Mouse (Mus musculus) CD4-positive, CD25-positive, alpha-beta regulatory T cell, adult 2 months (primary cell): ENCODE data around the gene Ankrd52.

Source experiments
- DNase-seq: peaks from one replicate; pipeline ENCODE4 v3.0.0-alpha.2; 2012; ENCODE audit warnings: low read depth, low spot score

Ankrd52 gene

GRCm38 (mm10) chr10:128401638-128402037, 24.7 kb downstream of the Ankrd52 start:
- DNase-seq = peak; percentile 38

- DNase-seq = no peak
Observed at GRCm38 (mm10) chr10:128403931-128404330, 27.0 kb downstream of the Ankrd52 start.

- peak; percentile 45 for DNase-seq
Observed at GRCm38 (mm10) chr10:128408591-128409535, 31.9 kb downstream of the Ankrd52 start.

GRCm38 (mm10) chr10:128409692-128410559, 33.0 kb downstream of the Ankrd52 start:
- peak; percentile 97 for DNase-seq

GRCm38 (mm10) chr10:128410560-128410845, 33.6 kb downstream of the Ankrd52 start:
- DNase-seq = peak; percentile 43

- DNase-seq = peak; percentile 96
Observed at GRCm38 (mm10) chr10:128411211-128412054, 34.5 kb downstream of the Ankrd52 start, which contains the start of the genes Nabp2 and Rnf41. Nabp2 (minus strand) TSS chr10:128411492. Rnf41 (plus strand) TSS chr10:128411657.

- no peak for DNase-seq
Observed at GRCm38 (mm10) chr10:128412055-128412381, 35.1 kb downstream of the Ankrd52 start.

- no peak for DNase-seq
Observed at GRCm38 (mm10) chr10:128412558-128412957, 35.6 kb downstream of the Ankrd52 start.

- DNase-seq = no peak
Observed at GRCm38 (mm10) chr10:128413076-128413475, 36.2 kb downstream of the Ankrd52 start.

GRCm38 (mm10) chr10:128414848-128415247, 37.9 kb downstream of the Ankrd52 start:
- no peak for DNase-seq

GRCm38 (mm10) chr10:128422426-128422825, 45.5 kb downstream of the Ankrd52 start:
- no peak for DNase-seq

GRCm38 (mm10) chr10:128424604-128425003, 47.7 kb downstream of the Ankrd52 start:
- peak; percentile 67 for DNase-seq

- no peak for DNase-seq
Observed at GRCm38 (mm10) chr10:128425260-128425659, 48.3 kb downstream of the Ankrd52 start.

GRCm38 (mm10) chr10:128429052-128429451, 52.1 kb downstream of the Ankrd52 start:
- DNase-seq = no peak

GRCm38 (mm10) chr10:128429454-128429853, 52.5 kb downstream of the Ankrd52 start:
- DNase-seq = no peak

- DNase-seq = no peak
Observed at GRCm38 (mm10) chr10:128433417-128433816, 56.5 kb downstream of the Ankrd52 start.

- peak; percentile 77 for DNase-seq
Observed at GRCm38 (mm10) chr10:128434681-128435080, 57.8 kb downstream of the Ankrd52 start.

- no peak for DNase-seq
Observed at GRCm38 (mm10) chr10:128435186-128435823, 58.4 kb downstream of the Ankrd52 start.

- DNase-seq = no peak
Observed at GRCm38 (mm10) chr10:128435873-128436272, 59.0 kb downstream of the Ankrd52 start.

GRCm38 (mm10) chr10:128436376-128436775, 59.5 kb downstream of the Ankrd52 start:
- no peak for DNase-seq

GRCm38 (mm10) chr10:128438675-128439279, 61.9 kb downstream of the Ankrd52 start:
- DNase-seq = peak; percentile 81
